Mouse (Mus musculus): ENCODE results near the gene Hfe2.

DNA sequence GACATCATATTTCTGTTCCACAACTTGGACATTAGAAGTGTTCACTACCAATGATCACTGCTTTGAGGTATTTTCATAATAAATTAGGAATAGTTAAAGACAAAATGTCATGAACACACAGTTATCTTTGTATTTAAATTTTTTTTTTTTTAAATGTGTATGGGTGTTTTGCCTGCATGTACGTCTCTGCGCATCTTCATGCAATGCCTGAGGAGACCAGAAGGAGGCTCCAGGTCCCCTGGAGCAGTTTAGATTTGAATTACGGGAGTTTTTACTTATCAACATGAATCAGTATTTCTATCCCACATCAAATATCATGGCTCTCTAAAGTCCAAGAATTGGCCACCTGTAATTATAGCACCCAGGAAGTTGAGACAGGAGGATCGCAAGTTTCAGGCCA is 2.8 kb upstream of the Hfe2 start:
- TF ChIP-seq POLR2A (IDR thresholded peaks at IDR 0.05; ENCODE audit: low read depth, low read length) (no peak), CTCF (IDR thresholded peaks at IDR 0.05; ENCODE audit: extremely low read depth, insufficient read depth, insufficient read length, insufficient replicate concordance) (peak; percentile 12; the same call in 1 of the 2 replicates)

Data from spleen, adult 2 months (tissue).